Mouse (Mus musculus) liver, embryonic 16.5 days (tissue): Measurements from ENCODE around the gene Ank3. TPM values are rescaled to one million over a fixed set of nuclear protein-coding genes. Genes with fewer than 3 reads are reported as not detected.

Experiments used
- ATAC-seq: fragments of 200-750 bp; cut with Nextera tagmentation; 2 replicates; pipeline ENCODE4 v1.8.0; 2017; ENCODE audit warnings: low read depth, mild to moderate bottlenecking, moderate number of reproducible peaks, moderate library complexity
- H3K27ac ChIP-seq: fragments of 300-500 bp; sonication (generic); 2 replicates; pipeline ENCODE4 v1.5.1; 2014; ENCODE audit warnings: mild to moderate bottlenecking, low read length
- H3K27me3 ChIP-seq: fragments of 300-500 bp; sonication (generic); 2 replicates; pipeline ENCODE4 v1.6.1; 2014; ENCODE audit warnings: low read depth, low read length, mixed read lengths; ENCODE audit not compliant: control insufficient read depth, insufficient read depth
- H3K36me3 ChIP-seq: fragments of 300-500 bp; sonication (generic); 2 replicates; pipeline ENCODE4 v1.6.1; 2014; ENCODE audit warnings: mild to moderate bottlenecking; ENCODE audit not compliant: control insufficient read depth, insufficient read depth
- H3K4me1 ChIP-seq: fragments of 300-500 bp; sonication (generic); 2 replicates; pipeline ENCODE4 v1.6.1; 2014; ENCODE audit warnings: low read depth, low read length, mixed read lengths; ENCODE audit not compliant: control insufficient read depth
- H3K4me2 ChIP-seq: fragments of 300-500 bp; sonication (generic); 2 replicates; pipeline ENCODE4 v1.6.1; 2014; ENCODE audit warnings: low read depth, low read length, mixed read lengths
- H3K4me3 ChIP-seq: fragments of 300-500 bp; sonication (generic); 2 replicates; pipeline ENCODE4 v1.5.1; 2014; ENCODE audit warnings: low read depth, mild to moderate bottlenecking, low read length
- H3K9ac ChIP-seq: fragments of 300-500 bp; sonication (generic); 2 replicates; pipeline ENCODE4 v1.6.1; 2014; ENCODE audit warnings: low read depth, low read length
- H3K9me3 ChIP-seq: fragments of 300-500 bp; sonication (generic); replicated peaks from 2 replicates; pipeline ENCODE4 v1.6.1; 2016; ENCODE audit warnings: low read length; ENCODE audit not compliant: control insufficient read depth
- WGBS: fragments of 180-500 bp; shearing (Covaris S2); extraction: QIAGEN DNeasy Blood & Tissue Kit; methylation state at CpG from one replicate; pipeline ENCODE4 v1.1.7; 2014; ENCODE audit not compliant: insufficient replicate concordance; 5-methylcytosine and 5-hydroxymethylcytosine counted together
- polyA plus RNA-seq: library from polyadenylated mRNA; unstranded; fragments of >200 nt; fragmentation: Nextera tagmentation; extraction: Ambion mirVana; gene quantifications from 2 replicates; pipeline ENCODE4 v1.2.1, GENCODE M21; 2015

The Ank3 gene
- polyA plus RNA-seq, 1 experiment from 2014 or later = 14.0 TPM

DNA sequence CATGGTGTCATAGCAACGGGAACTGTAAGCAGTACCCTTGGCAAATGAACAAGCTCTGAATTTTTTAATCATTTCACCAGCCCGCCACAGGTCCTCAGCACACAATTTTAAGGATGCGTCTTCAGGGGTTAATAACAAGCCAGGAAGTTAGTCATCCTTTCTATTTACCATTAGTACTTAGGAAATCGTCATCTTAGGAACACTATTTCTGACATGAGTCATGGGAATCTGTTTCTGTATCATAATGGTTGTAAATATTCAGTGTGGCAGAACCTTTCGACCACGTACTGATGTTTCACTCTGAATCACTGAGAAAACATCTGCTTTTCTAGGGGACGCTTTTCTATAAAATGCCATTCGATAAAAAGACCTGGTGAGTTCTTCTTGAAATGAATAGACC lies 109.1 kb downstream of the Ank3 start:
- H3K27ac ChIP-seq = no peak overlapping the region
- no peaks in the 10 kb centered on the region for H3K36me3 ChIP-seq
- no peak overlapping the region for H3K4me3 ChIP-seq
- no peak overlapping the region for H3K4me2 ChIP-seq
- 62% methylated on average over 8 of the region's 8 CpGs for WGBS
- H3K9me3 ChIP-seq = no peaks in the 10 kb centered on the region
- H3K9ac ChIP-seq = no peak overlapping the region
- H3K27me3 ChIP-seq = no peaks in the 10 kb centered on the region
- ATAC-seq = no peak
- no peaks in the 10 kb centered on the region for H3K4me1 ChIP-seq

DNA sequence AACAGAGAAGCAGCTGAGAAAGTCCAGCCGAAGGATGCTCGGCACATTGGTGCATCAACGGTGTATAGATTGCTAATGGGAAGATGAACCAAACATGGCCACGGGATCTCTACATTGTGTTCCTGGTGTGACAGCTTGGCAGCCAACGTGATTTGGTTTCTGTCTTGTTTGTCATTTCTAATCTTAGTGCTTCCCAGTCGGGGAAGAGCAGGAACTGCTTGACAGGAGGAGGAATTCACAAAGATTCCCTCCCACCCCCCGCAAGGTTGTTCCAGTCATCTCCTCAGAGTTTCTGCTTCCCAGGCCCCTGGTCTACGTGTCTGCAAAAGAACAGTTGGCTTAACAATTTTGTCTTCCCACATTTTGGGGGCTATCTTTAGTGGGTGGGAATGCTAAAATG lies 111.8 kb downstream of the Ank3 start:
- Histone ChIP-seq H3K27me3 (no peaks in the 10 kb centered on the region), H3K9me3 (no peaks in the 10 kb centered on the region), H3K4me3 (no peak overlapping the region), H3K4me2 (no peak overlapping the region), H3K27ac (no peak overlapping the region), H3K9ac (no peak overlapping the region), H3K4me1 (no peaks in the 10 kb centered on the region), H3K36me3 (no peaks in the 10 kb centered on the region)
- 58% methylated on average over 8 of the region's 8 CpGs for WGBS
- ATAC-seq = no peak

DNA sequence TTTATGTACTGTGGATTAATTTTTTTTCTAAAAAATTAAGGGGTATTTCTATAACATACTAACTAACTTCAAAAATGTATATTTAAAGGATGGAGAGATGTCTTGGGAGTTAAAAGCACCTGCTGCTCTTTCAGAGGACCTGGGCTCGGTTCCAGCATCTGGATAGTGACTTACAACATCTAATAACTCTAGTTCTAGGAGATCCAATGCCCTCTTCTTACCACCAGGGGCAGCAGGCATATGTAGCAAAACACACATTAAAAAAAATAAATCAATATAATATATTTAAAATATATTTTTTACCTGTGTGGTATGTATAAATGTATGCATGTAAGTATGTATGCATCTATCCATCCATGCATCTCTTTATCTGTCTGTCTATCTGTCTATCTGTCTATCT lies 112.7 kb downstream of the Ank3 start:
- no peak overlapping the region for H3K4me2 ChIP-seq
- no peak overlapping the region for H3K27ac ChIP-seq
- no peaks in the 10 kb centered on the region for H3K27me3 ChIP-seq
- WGBS = 55% methylated on average over 1 of the region's 1 CpGs
- H3K4me1 ChIP-seq = no peaks in the 10 kb centered on the region
- no peak overlapping the region for H3K4me3 ChIP-seq
- ATAC-seq = no peak
- H3K36me3 ChIP-seq = no peaks in the 10 kb centered on the region
- H3K9me3 ChIP-seq = no peaks in the 10 kb centered on the region
- no peak overlapping the region for H3K9ac ChIP-seq

DNA sequence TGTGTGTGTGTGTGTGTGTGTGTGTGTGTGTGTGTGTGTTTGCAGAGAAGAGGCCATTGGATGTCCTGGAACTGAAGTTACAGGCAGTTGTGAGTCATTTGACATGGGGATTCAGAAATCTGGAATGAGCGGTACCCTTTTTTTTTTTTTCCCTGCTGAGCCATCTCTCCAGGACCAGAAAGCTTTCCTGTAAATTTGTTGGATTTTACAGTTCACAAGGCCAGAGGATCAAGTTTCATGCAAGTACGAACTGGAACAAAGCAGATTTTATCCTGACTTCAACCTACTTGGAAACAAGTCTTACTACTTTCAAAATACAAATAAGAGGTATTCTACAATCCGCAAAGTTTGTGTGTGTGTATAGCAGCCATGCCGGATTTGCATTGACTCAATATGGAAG lies 123.4 kb downstream of the Ank3 start:
- Histone ChIP-seq H3K4me2 (no peak overlapping the region), H3K27me3 (no peaks in the 10 kb centered on the region), H3K27ac (no peak overlapping the region), H3K4me1 (no peaks in the 10 kb centered on the region), H3K9me3 (no peaks in the 10 kb centered on the region), H3K9ac (no peak overlapping the region), H3K4me3 (no peak overlapping the region), H3K36me3 (no peaks in the 10 kb centered on the region)
- ATAC-seq = no peak
- 74% methylated on average over 4 of the region's 4 CpGs for WGBS

DNA sequence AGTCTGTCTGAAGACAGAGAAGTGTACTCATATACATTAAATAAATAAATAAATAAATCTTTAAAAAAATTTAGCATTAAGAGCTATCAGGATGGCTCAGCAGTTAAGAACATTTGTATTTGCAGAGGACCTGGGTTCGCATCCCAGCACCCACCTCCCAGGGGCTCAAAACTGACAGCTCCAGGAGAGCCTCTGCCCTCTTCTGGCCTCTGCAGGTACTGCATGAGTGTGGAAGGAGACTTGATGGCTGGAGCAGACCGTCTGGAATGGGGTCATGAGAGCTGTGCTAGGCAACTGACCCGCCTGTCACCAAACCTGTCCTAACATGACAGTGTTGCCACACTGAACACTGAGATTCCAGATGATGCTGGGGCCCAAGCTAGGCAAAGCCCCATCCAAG lies 124.6 kb downstream of the Ank3 start:
- no peak overlapping the region for H3K9ac ChIP-seq
- H3K4me3 ChIP-seq = no peak overlapping the region
- H3K4me2 ChIP-seq = no peak overlapping the region
- H3K9me3 ChIP-seq = no peaks in the 10 kb centered on the region
- WGBS = 66% methylated on average over 3 of the region's 3 CpGs
- H3K27me3 ChIP-seq = no peaks in the 10 kb centered on the region
- no peaks in the 10 kb centered on the region for H3K36me3 ChIP-seq
- no peaks in the 10 kb centered on the region for H3K4me1 ChIP-seq
- H3K27ac ChIP-seq = no peak overlapping the region
- no peak for ATAC-seq

DNA sequence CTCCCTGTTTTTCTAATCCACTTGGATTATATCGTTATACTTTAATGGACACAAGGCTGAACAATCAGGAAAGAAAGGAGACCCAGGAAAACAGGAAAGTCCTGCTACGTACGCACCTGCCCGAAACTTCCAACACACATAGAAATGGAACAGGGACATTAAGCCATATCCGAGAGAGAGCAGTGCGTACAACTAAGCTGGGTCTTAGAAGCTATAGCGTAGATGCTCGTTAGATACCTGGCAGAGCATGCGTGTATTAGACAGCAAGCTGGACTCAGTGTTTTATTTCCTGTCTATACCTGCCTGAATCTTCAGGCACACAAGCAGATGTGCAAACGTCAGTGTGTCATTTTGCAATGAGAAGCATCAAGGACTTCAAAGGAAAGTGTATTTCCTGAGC lies 128.7 kb downstream of the Ank3 start:
- Histone ChIP-seq H3K9ac (no peak overlapping the region), H3K9me3 (no peaks in the 10 kb centered on the region; the same call in 1 of the 2 replicates), H3K4me2 (no peak overlapping the region), H3K4me1 (no peaks in the 10 kb centered on the region), H3K36me3 (no peaks in the 10 kb centered on the region), H3K27me3 (no peaks in the 10 kb centered on the region), H3K27ac (no peak overlapping the region), H3K4me3 (no peak overlapping the region)
- no peak for ATAC-seq
- WGBS = 75% methylated on average over 10 of the region's 10 CpGs

DNA sequence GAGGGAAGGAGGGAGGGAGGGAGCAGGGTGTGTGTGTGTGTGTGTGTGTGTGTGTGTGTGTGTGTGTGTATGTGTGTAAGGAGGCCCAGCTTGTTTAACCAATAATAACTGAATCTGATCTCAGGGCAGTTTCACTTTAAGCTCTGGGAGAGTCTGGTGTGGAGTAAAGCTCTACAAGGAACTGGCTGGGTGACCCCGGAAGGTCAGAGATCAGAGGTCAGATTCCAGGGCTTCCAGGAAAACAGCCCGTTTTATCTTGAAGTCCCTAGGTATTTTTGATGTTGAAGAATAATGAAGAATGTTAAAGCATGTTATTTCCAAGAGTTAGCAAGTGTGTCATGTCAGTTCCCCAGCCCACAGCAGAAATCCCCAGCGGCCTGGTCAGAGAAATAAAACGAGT lies 130.2 kb downstream of the Ank3 start:
- ATAC-seq = no peak
- Histone ChIP-seq H3K4me1 (no peaks in the 10 kb centered on the region), H3K27me3 (no peaks in the 10 kb centered on the region), H3K27ac (no peak overlapping the region), H3K4me3 (no peak overlapping the region), H3K4me2 (no peak overlapping the region), H3K36me3 (no peaks in the 10 kb centered on the region), H3K9me3 (no peaks in the 10 kb centered on the region; the same call in 1 of the 2 replicates), H3K9ac (no peak overlapping the region)
- 60% methylated on average over 4 of the region's 4 CpGs for WGBS

DNA sequence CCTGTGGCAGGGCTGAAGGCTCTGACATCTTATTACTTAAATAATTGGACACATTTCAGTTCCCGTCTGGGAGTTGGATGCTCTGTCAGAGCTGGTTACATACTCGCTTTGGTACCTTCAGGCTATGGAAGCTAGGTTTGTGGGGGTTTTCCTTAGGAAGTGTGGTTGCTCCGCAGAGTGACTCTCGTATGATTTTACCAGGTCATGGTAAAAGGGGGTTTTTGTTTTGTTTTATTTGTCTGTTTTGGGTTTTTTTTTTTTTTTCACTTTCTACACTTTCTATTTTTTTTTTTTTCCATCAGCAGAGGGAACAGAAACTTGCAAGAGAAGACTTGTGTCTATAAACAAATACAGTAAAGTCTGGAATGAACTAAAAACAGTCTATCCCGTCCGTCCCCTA lies 131.8 kb downstream of the Ank3 start:
- H3K4me1 ChIP-seq = no peaks in the 10 kb centered on the region
- H3K27me3 ChIP-seq = no peaks in the 10 kb centered on the region
- no peaks in the 10 kb centered on the region for H3K36me3 ChIP-seq
- no peak overlapping the region for H3K4me2 ChIP-seq
- H3K9me3 ChIP-seq = no peaks in the 10 kb centered on the region; the same call in 1 of the 2 replicates
- ATAC-seq = no peak
- WGBS = 67% methylated on average over 6 of the region's 6 CpGs
- no peak overlapping the region for H3K27ac ChIP-seq
- no peak overlapping the region for H3K9ac ChIP-seq
- H3K4me3 ChIP-seq = no peak overlapping the region

DNA sequence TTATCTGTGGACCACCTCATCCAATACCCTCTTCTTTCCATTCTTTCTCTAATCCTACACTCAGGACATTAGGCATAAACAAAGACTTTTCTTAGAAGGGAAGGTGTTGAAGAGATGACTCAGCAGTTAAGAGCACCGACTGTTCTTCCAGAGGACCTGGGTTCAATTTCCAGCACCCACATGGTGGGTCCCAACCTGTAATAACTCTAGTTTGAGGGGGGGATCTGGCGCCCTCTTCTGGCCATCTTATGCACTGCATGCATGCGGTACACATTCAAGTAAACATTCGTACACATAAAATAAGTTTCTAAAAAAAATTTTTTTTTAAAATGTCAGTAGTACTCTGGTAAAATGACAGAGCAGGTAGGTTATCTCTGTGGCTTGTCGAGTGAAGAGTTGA lies 133.0 kb downstream of the Ank3 start:
- no peaks in the 10 kb centered on the region for H3K4me1 ChIP-seq
- H3K36me3 ChIP-seq = no peaks in the 10 kb centered on the region
- H3K4me2 ChIP-seq = no peak overlapping the region
- 67% methylated on average over 5 of the region's 5 CpGs for WGBS
- H3K9me3 ChIP-seq = no peaks in the 10 kb centered on the region; the same call in 1 of the 2 replicates
- H3K27me3 ChIP-seq = no peaks in the 10 kb centered on the region
- H3K27ac ChIP-seq = no peak overlapping the region
- ATAC-seq = no peak
- no peak overlapping the region for H3K4me3 ChIP-seq
- H3K9ac ChIP-seq = no peak overlapping the region
